Mouse (Mus musculus) hindbrain, embryonic 13.5 days (tissue): ENCODE measurements around the gene Kdm3a. TPM values are rescaled to one million over a fixed set of nuclear protein-coding genes. Genes with fewer than 3 reads are reported as not detected.
A peak's percentile ranks its signal among the peaks of the same experiment; 100 is the strongest.

Source experiments
- ATAC-seq: fragments of 200-750 bp; cut with Nextera tagmentation; 2 replicates; pipeline ENCODE4 v1.8.0; 2017; ENCODE audit warnings: moderate TSS enrichment; ENCODE audit not compliant: low FRiP score
- H3K27ac ChIP-seq: fragments of 300-500 bp; sonication (generic); 2 replicates; pipeline ENCODE4 v1.5.1; 2015; ENCODE audit warnings: inconsistent platforms, mild to moderate bottlenecking, moderate library complexity
- H3K27me3 ChIP-seq: fragments of 300-500 bp; sonication (generic); 2 replicates; pipeline ENCODE4 v1.6.1; 2015; ENCODE audit warnings: mild to moderate bottlenecking, inconsistent platforms
- H3K36me3 ChIP-seq: fragments of 300-500 bp; sonication (generic); 2 replicates; pipeline ENCODE4 v1.6.1; 2015; ENCODE audit warnings: mild to moderate bottlenecking, inconsistent platforms
- H3K4me1 ChIP-seq: fragments of 300-500 bp; sonication (generic); replicated peaks from 2 replicates; pipeline ENCODE4 v1.6.1; 2015; ENCODE audit warnings: inconsistent platforms
- H3K4me2 ChIP-seq: fragments of 300-500 bp; sonication (generic); 2 replicates; pipeline ENCODE4 v1.6.1; 2015; ENCODE audit warnings: inconsistent platforms, mild to moderate bottlenecking, moderate library complexity
- H3K4me3 ChIP-seq: fragments of 300-500 bp; sonication (generic); 2 replicates; pipeline ENCODE4 v1.5.1; 2015; ENCODE audit warnings: mild to moderate bottlenecking, inconsistent platforms
- H3K9ac ChIP-seq: fragments of 300-500 bp; sonication (generic); 2 replicates; pipeline ENCODE4 v1.6.1; 2015; ENCODE audit warnings: mild to moderate bottlenecking, inconsistent platforms
- H3K9me3 ChIP-seq: fragments of 300-500 bp; sonication (generic); 2 replicates; pipeline ENCODE4 v1.6.1; 2016; ENCODE audit warnings: inconsistent platforms
- WGBS: fragments of 180-500 bp; shearing (Covaris S2); methylation state at CpG from one replicate; pipeline ENCODE4 v1.1.7; 2015; 5-methylcytosine and 5-hydroxymethylcytosine counted together
- polyA plus RNA-seq: library from polyadenylated mRNA; unstranded; fragments of >200 nt; fragmentation: Nextera tagmentation; extraction: Ambion mirVana; gene quantifications from 2 replicates; pipeline ENCODE4 v1.2.1, GENCODE M21; 2015

Gene Kdm3a
- polyA plus RNA-seq, 1 experiment from 2014 or later = 52.0 TPM

DNA sequence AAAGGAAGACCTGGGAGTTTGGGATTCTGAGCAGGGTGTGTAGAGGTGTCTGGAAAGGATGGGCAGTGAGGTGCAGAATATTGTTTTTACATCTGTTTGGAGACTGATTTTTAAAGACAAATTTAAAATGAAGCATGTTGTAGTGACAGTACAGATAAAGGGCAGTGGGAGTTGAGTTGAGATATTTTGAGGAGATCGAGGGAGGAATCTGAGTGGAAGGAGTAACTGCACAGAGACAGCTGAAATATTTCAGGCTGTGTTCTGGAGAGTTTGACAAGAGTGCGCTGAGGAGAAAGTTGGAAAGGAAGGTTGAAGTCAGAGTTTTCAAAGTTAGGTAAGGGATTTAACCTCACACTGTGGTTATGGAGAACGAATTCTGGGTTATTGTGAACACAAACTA lies 64.2 kb downstream of the Kdm3a start:
- Histone ChIP-seq H3K9ac (no peak overlapping the region), H3K27me3 (no peaks in the 10 kb centered on the region), H3K27ac (no peak overlapping the region), H3K36me3 (peaks cover 28% of the 10 kb centered on the region; the same call in 1 of the 2 replicates), H3K4me3 (no peak overlapping the region), H3K4me1 (no peaks in the 10 kb centered on the region; the same call in 1 of the 2 replicates), H3K4me2 (no peak overlapping the region), H3K9me3 (no peaks in the 10 kb centered on the region)
- ATAC-seq = no peak
- WGBS = 94% methylated on average over 3 of the region's 3 CpGs

DNA sequence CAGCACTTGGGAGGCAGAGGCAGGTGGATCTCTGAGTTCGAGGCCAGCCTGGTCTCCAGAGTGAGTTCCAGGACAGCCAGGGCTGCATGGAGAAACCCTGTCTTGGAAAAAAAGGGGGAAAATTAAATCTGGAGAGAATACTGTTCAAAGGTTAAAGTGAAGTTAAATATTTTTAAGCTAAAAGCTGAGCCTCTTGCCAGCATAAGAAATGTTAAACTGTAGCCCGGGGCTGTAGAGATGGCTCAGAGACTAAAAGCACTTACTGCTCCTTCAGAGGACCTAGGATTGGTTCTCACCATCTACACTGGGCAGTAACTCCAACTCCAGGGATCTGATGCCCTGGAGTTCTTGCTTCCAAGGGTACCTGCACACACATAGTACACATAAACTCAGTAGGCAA lies 76.0 kb downstream of the Kdm3a start:
- no peak overlapping the region for H3K27ac ChIP-seq
- peaks cover 17% of the 10 kb centered on the region for H3K36me3 ChIP-seq
- H3K27me3 ChIP-seq = no peaks in the 10 kb centered on the region
- 100% methylated on average over 2 of the region's 2 CpGs for WGBS
- H3K4me2 ChIP-seq = no peak overlapping the region
- no peaks in the 10 kb centered on the region for H3K4me1 ChIP-seq
- H3K9me3 ChIP-seq = no peaks in the 10 kb centered on the region
- ATAC-seq = no peak
- no peak overlapping the region for H3K4me3 ChIP-seq
- no peak overlapping the region for H3K9ac ChIP-seq

DNA sequence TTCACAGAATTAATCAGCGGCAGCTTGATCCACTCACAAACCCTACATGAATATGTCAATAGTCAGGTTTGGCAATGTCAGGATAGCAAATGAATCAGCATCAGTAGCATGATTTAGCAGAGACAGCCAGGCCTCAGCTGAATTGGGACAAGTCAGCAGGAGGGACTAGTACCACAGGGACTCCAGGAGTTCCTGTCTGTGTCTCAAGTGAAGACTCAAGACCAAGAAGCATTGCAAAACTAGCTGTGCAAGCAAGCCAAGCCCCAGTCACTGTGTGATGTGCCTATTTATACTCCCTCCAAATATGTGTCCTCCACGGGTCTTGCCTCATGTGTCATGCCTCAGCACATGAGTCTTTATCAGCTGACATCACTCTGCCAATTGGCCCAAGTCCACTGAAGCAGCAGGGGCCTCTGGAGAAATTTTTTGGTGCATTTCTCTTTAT lies 77.3 kb downstream of the Kdm3a start:
- no peak overlapping the region for H3K4me3 ChIP-seq
- peaks cover 8% of the 10 kb centered on the region for H3K36me3 ChIP-seq
- H3K27me3 ChIP-seq = no peaks in the 10 kb centered on the region
- no peaks in the 10 kb centered on the region for H3K9me3 ChIP-seq
- ATAC-seq = no peak
- H3K9ac ChIP-seq = no peak overlapping the region
- WGBS = 94% methylated on average over 2 of the region's 2 CpGs
- H3K4me2 ChIP-seq = no peak overlapping the region
- H3K4me1 ChIP-seq = no peaks in the 10 kb centered on the region
- H3K27ac ChIP-seq = no peak overlapping the region

DNA sequence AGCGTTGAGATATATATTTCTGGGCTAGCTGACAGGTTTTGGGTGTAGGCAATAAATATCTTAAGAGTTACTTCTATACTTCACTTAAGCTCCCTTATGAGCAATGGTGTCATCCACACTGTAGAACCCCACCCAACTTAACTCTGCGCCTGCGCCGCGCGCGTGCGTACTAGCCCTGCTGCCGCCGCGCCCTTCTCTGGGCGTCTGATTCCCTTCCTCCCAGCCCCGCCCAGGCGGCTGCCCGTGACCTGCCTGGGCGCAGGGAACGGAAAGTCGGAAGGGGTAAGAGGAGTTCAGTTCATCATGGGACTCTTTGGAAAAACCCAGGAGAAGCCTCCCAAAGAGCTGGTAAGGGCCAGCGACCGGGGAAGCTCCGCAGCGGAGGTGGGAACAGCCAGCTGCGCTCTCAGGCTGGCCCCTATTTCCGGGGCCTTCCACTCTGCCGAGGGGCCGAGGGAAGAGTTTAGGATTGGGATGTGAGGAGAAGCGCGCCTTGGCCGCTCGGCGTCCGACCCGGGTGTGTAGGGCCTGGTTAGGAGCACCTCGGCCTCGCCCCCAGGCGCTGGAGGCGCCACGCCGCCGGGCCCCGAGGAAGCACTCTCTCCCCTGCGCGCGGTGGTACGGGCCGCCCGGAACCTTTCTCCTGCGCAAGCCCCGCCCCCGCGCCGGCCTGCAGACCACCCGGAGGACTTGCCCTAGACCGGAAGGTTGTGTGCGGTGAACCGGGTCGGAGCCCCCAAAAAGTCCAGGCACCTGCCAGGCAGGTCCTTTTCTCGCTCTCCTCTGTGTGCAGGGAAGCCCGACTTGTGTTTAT lies 88.9 kb downstream of the Kdm3a start, which contains the start of gene Chmp3:
Gene Chmp3, plus strand, starts transcription at position 112 of the 814 bp plus-strand sequence.
- H3K4me3 ChIP-seq = peak within 1 kb of the TSS; percentile 76
- under 1% methylated on average over 50 of the region's 59 CpGs for WGBS
- ATAC-seq = peak; percentile 98
- peaks cover 9% of the 10 kb centered on the region for H3K4me1 ChIP-seq
- peaks cover 3% of the 10 kb centered on the region; the same call in 1 of the 2 replicates for H3K36me3 ChIP-seq
- no peaks in the 10 kb centered on the region for H3K9me3 ChIP-seq
- H3K4me2 ChIP-seq = peak within 1 kb of the TSS; percentile 67
- peak within 1 kb of the TSS; percentile 91 for H3K9ac ChIP-seq
- peak within 1 kb of the TSS; percentile 98 for H3K27ac ChIP-seq
- H3K27me3 ChIP-seq = no peaks in the 10 kb centered on the region; the same call in 1 of the 2 replicates

Other genes with a start within 250 kb of the Kdm3a start
- 7.8 and 9.0 TPM in 2 replicates for gene Rmnd5a, start 192.4 kb downstream of the Kdm3a start, polyA plus RNA-seq
- 23.1 and 23.8 TPM in 2 replicates for gene Rnf103, start 139.1 kb downstream of the Kdm3a start, polyA plus RNA-seq
- 53.9 and 55.0 TPM in 2 replicates for gene Chmp3, start 89.2 kb downstream of the Kdm3a start, polyA plus RNA-seq
- gene Reep1, start 74.6 kb upstream of the Kdm3a start, polyA plus RNA-seq = 247 and 259 TPM in 2 replicates
- 42.2 and 47.1 TPM in 2 replicates for gene Mrpl35, start 194.0 kb upstream of the Kdm3a start, polyA plus RNA-seq
- gene Immt, start 198.3 kb upstream of the Kdm3a start, polyA plus RNA-seq = 165 and 167 TPM in 2 replicates